Mouse (Mus musculus) heart, postnatal 0 days (tissue): Measurements from ENCODE around the gene Borcs7.

ENCODE experiments used
- CTCF ChIP-seq: IDR thresholded peaks from 2 replicates; pipeline ENCODE4 v1.5.1; 2016; ENCODE audit warnings: antibody characterized with exemption, control low read depth, low read depth
- EP300 ChIP-seq: IDR thresholded peaks from 2 replicates; pipeline ENCODE4 v1.6.1; 2016; ENCODE audit warnings: antibody characterized with exemption, low read depth

- TF ChIP-seq CTCF (no peak), EP300 (no peak)
These were observed 6.8 kb downstream of the Borcs7 start for GRCm38 (mm10) chr19:46696482-46696881.
